ENCODE assay signal across 8 mouse cellular contexts in the genomic region with DNA sequence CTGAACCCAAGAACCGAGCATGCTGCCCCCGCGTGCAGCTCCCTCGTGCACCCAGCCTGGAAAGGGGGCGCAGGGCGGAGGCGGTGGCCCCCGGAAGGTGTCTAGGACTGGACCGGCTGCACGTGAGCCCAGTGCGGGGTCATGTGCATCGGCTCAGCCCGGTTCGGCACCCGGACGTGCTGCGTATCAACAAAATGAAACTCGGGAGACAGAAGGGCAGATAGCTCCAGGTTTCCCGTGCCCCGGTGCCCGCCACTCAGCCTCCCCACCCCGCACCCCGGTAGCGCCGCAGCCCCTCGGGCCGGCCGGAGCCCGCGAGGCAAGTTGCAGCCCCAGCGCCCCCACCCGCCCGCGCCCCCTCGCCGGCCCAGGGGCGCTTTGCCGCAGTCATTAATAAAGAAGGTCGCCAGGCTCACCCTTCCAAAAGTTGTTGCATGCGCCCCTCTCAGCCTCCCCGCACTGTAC. TPM values are rescaled to one million over a fixed set of nuclear protein-coding genes. Genes with fewer than 3 reads are reported as not detected.
DNase-seq lines count a peak whose midpoint lies in the region; ATAC-seq lines count a peak whose summit lies in the region.

No protein-coding gene starts in this region.

- peak overlapping the region; percentile 100 for H3K4me2 ChIP-seq in heart, embryonic 16.5 days (ENCODE audit: low read depth, low read length)
- H3K4me2 ChIP-seq in liver, embryonic 13.5 days, result peak overlapping the region; percentile 98

- no peaks in the 10 kb centered on the region for H3K36me3 ChIP-seq in forebrain, embryonic 10.5 days (replicated peaks)
- H3K36me3 ChIP-seq in heart, embryonic 16.5 days (ENCODE audit: control insufficient read depth, insufficient read depth), result no peaks in the 10 kb centered on the region
- no peaks in the 10 kb centered on the region for H3K36me3 ChIP-seq in liver, embryonic 13.5 days
- no peaks in the 10 kb centered on the region for H3K36me3 ChIP-seq in splenic B cell, adult 2 months (ENCODE audit: control insufficient read depth, insufficient read depth, low read length, poor library complexity, severe bottlenecking)

- ATAC-seq in heart, embryonic 16.5 days (replicated peaks; ENCODE audit: extremely low read depth, insufficient read depth, low FRiP score), result peak; percentile 9; the same call in 1 of the 2 replicates
- peak; percentile 25 for ATAC-seq in liver, embryonic 13.5 days (ENCODE audit: low read depth)
- 0 out of 2 replicates have a peak, but pooled peaks have one; percentile 5 for ATAC-seq in monocyte, adult 5-6 weeks (replicated peaks; ENCODE audit: insufficient number of reproducible peaks, low FRiP score, low TSS enrichment, poor library complexity, severe bottlenecking)

- H3K9me3 ChIP-seq in forebrain, embryonic 10.5 days, result no peaks in the 10 kb centered on the region
- H3K9me3 ChIP-seq in heart, embryonic 16.5 days (replicated peaks; ENCODE audit: control insufficient read depth, low read length), result no peaks in the 10 kb centered on the region
- no peaks in the 10 kb centered on the region for H3K9me3 ChIP-seq in liver, embryonic 13.5 days (replicated peaks)

- H3K27ac ChIP-seq in forebrain, embryonic 10.5 days, result peak overlapping the region; percentile 84
- H3K27ac ChIP-seq in heart, embryonic 16.5 days (ENCODE audit: low read length), result peak overlapping the region; percentile 90
- peak overlapping the region; percentile 73 for H3K27ac ChIP-seq in liver, embryonic 13.5 days

- H3K4me3 ChIP-seq in forebrain, embryonic 10.5 days, result peak overlapping the region; percentile 72
- peak overlapping the region; percentile 86 for H3K4me3 ChIP-seq in heart, embryonic 16.5 days (ENCODE audit: low read length)
- peak overlapping the region; percentile 78 for H3K4me3 ChIP-seq in liver, embryonic 13.5 days (replicated peaks)

- H3K4me1 ChIP-seq in forebrain, embryonic 10.5 days, result peaks cover 61% of the 10 kb centered on the region
- H3K4me1 ChIP-seq in heart, embryonic 16.5 days (ENCODE audit: control insufficient read depth, insufficient read depth, low read length), result peaks cover 17% of the 10 kb centered on the region
- H3K4me1 ChIP-seq in liver, embryonic 13.5 days (replicated peaks), result peaks cover 40% of the 10 kb centered on the region

- under 1% methylated on average over 41 of the region's 41 CpGs for WGBS in forebrain, embryonic 10.5 days
- WGBS in heart, embryonic 16.5 days, result under 1% methylated on average over 35 of the region's 41 CpGs
- under 1% methylated on average over 41 of the region's 41 CpGs for WGBS in liver, embryonic 13.5 days (ENCODE audit: insufficient replicate concordance)

- peaks cover 62% of the 10 kb centered on the region for H3K27me3 ChIP-seq in forebrain, embryonic 10.5 days (ENCODE audit: poor library complexity, severe bottlenecking)
- no peaks in the 10 kb centered on the region; the same call in 1 of the 2 replicates for H3K27me3 ChIP-seq in heart, embryonic 16.5 days (ENCODE audit: control insufficient read depth, insufficient read depth, low read length)
- H3K27me3 ChIP-seq in liver, embryonic 13.5 days, result peaks cover 50% of the 10 kb centered on the region
- no peaks in the 10 kb centered on the region for H3K27me3 ChIP-seq in splenic B cell, adult 2 months (ENCODE audit: control insufficient read depth, insufficient read depth, low read length, poor library complexity, severe bottlenecking)

- DNase-seq in cerebellum, adult 11 months, result peak; percentile 71
- DNase-seq in cerebellum, adult 9-11 months, result no peak
- peak; percentile 51 for DNase-seq in forebrain, embryonic 10.5 days (ENCODE audit: extremely low spot score, low spot score)
- peak; percentile 62 to 78 for DNase-seq in kidney, postnatal 4 days
- no peak for DNase-seq in liver, embryonic 13.5 days
- DNase-seq in splenic B cell, adult 2 months (ENCODE audit: low read depth, low spot score), result peak; percentile 81

- H3K9ac ChIP-seq in heart, embryonic 16.5 days (ENCODE audit: low read length), result peak overlapping the region; percentile 91
- H3K9ac ChIP-seq in liver, embryonic 13.5 days, result peak overlapping the region; percentile 80

RNA-seq across cellular contexts. Expression of gene Jade2, which starts 0.8 kb away (rescaled TPM):
- polyA plus RNA-seq in forebrain, embryonic 10.5 days (2016; fragmentation: Nextera tagmentation; extraction: Ambion mirVana), result 0.57 and 0.64 TPM in 2 replicates
- polyA plus RNA-seq in heart, embryonic 16.5 days (2015; fragmentation: Nextera tagmentation; extraction: Ambion mirVana), result 1.4 and 1.6 TPM in 2 replicates
- 0.55 and 0.61 TPM in 2 replicates for polyA plus RNA-seq in liver, embryonic 13.5 days (2015; fragmentation: Nextera tagmentation; extraction: Ambion mirVana)
- 33.1 to 54.1 TPM (median 36.5 TPM) in 3 replicates for total RNA-seq in monocyte, adult 5-6 weeks (2017)

Comparison
In these comparisons a context has a peak if more than half of its experiments do, and no peak if none do; other contexts are left out.
1. DNase-seq: peak in cerebellum, adult 11 months (single experiment), forebrain, embryonic 10.5 days (single experiment), kidney, postnatal 4 days (2 of 2) and splenic B cell, adult 2 months (single experiment); none in cerebellum, adult 9-11 months (single experiment) and liver, embryonic 13.5 days (single experiment).
2. Peak in every context shown above with its lines, with median percentiles within 50 percentile points of each other: H3K27ac ChIP-seq, H3K4me3 ChIP-seq and ATAC-seq.